Mouse (Mus musculus): Measurements from ENCODE around the gene 9030624G23Rik. TPM values are rescaled to one million over a fixed set of nuclear protein-coding genes. Genes with fewer than 3 reads are reported as not detected.
"Not testable (repeated sequence)": the region's sequence is repeated elsewhere in the genome, so short reads cannot be mapped to it uniquely, and the experiment has no call there.

9030624G23Rik gene
- polyA plus RNA-seq (2014; fragmentation: Nextera tagmentation; extraction: Ambion mirVana) = 2.6 and 3.0 TPM in 2 replicates

DNA sequence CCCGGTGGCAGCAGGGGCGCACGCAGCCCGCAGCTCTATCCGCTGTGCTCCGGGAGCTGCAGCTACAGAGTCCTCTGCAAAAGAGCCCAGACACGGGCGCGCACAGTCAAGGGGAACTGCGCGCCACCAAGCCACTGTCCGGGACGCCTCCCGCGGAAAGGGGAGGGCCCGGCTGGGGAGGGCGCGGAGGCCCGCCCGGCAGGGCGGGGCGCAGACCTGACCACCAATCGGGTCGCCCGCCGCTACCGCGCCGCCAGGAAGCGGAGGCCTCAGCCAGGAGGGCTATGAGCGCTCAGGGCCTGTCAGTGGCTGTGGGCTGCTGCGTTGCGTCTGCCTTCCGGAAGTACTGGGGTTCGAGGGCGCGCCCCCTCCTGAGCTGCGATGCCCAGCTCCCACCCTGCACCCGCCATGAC lies at the start of gene 9030624G23Rik:
Gene 9030624G23Rik, minus strand, starts transcription at position 139 of the 413 bp plus-strand sequence.
- H3K27me3 ChIP-seq (ENCODE audit: control insufficient read depth, insufficient read depth, low read length); H3K27ac ChIP-seq (ENCODE audit: low read depth, low read length); H3K36me3 ChIP-seq (ENCODE audit: control insufficient read depth, insufficient read depth, low read length); H3K9me3 ChIP-seq (ENCODE audit: control insufficient read depth, low read length); H3K4me1 ChIP-seq (replicated peaks; ENCODE audit: control insufficient read depth, insufficient read depth, low read length): not testable (repeated sequence)
- Histone ChIP-seq H3K4me2 (replicated peaks; ENCODE audit: low read depth, low read length) (peak within 1 kb of the TSS; percentile 3; the same call in 1 of the 2 replicates), H3K4me3 (ENCODE audit: low read depth, low read length) (peak within 1 kb of the TSS; percentile 36), H3K9ac (ENCODE audit: low read depth, low read length) (0 out of 2 replicates have a peak within 1 kb of the TSS, but pooled peaks have one; percentile 31)
- peak; percentile 65; the same call in 1 of the 2 replicates for ATAC-seq (ENCODE audit: low FRiP score)
- peak; percentile 48 for DNase-seq (ENCODE audit: low spot score)
- 1% methylated on average over 35 of the region's 39 CpGs for WGBS

DNA sequence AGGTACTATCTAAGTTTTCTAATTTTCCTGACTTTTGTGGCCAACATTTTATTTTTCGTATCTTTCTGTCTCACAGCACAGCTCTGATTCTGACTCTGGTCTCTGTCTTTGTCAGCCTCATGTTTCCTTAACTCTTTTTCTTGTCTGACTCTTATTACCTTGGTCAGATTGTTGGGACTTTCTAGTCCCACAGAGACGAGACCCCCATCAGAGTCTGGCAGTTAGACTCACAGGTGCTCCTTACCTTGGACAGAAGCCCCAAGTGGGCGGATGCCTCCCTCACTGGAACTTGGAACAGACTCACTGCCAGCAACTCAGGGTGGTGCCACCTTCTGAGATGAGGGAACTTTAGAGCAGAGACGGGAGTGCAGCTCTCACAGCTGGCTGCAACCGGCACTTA lies 13.9 kb downstream of the 9030624G23Rik start:
- H3K4me3 ChIP-seq (ENCODE audit: low read depth, low read length); H3K27me3 ChIP-seq (ENCODE audit: control insufficient read depth, insufficient read depth, low read length); ATAC-seq (ENCODE audit: low FRiP score); H3K9me3 ChIP-seq (ENCODE audit: control insufficient read depth, low read length); H3K4me1 ChIP-seq (replicated peaks; ENCODE audit: control insufficient read depth, insufficient read depth, low read length); DNase-seq (ENCODE audit: low spot score); H3K9ac ChIP-seq (ENCODE audit: low read depth, low read length); H3K4me2 ChIP-seq (replicated peaks; ENCODE audit: low read depth, low read length); H3K27ac ChIP-seq (ENCODE audit: low read depth, low read length); H3K36me3 ChIP-seq (ENCODE audit: control insufficient read depth, insufficient read depth, low read length): not testable (repeated sequence)
- 75% methylated on average over 2 of the region's 5 CpGs for WGBS

Data from hindbrain, embryonic 11.5 days (tissue).